Mouse (Mus musculus): ENCODE data around the gene Olfr1358. TPM values are rescaled to one million over a fixed set of nuclear protein-coding genes. Genes with fewer than 3 reads are reported as not detected.

Olfr1358 gene
- not detected in 2 replicates for polyA plus RNA-seq (2012; rRNA removed; ENCODE audit: low replicate concordance)

DNA sequence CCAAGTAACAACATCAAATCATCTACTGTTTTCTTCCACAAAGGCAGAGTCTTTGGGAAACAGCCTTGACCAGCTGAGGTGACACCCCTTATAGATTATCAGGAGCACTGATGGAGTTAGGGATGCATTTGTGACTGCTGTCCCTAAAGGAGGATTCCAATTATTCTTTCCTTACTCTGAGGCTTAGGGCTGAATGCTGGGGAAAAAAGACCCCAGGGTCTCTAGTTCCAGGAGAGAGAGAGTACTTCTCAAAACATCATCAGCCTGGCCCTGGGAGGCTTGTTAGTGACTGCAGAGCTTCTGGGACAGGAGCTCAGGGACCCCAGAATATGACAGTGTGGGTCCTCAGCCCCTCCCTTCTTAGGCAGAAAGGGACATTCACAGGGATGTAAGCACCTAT lies at the start of gene Olfr1358:
TSS of gene Olfr1358 (plus strand) at position 301 of the 400 bp plus-strand sequence.

Other genes with a start within 250 kb of the Olfr1358 start
- gene Agpat3, start 164.9 kb upstream of the Olfr1358 start, polyA plus RNA-seq (2012; rRNA removed; ENCODE audit: low replicate concordance) = 95.9 and 231 TPM in 2 replicates
- gene Rrp1, start 104.4 kb upstream of the Olfr1358 start, polyA plus RNA-seq (2012; rRNA removed; ENCODE audit: low replicate concordance) = 21.7 and 32.2 TPM in 2 replicates
- gene Cstb, start 91.8 kb upstream of the Olfr1358 start, polyA plus RNA-seq (2012; rRNA removed; ENCODE audit: low replicate concordance) = 13.2 and 41.2 TPM in 2 replicates
- 37.4 and 44.8 TPM in 2 replicates for gene Pdxk, start 52.5 kb upstream of the Olfr1358 start, polyA plus RNA-seq (2012; rRNA removed; ENCODE audit: low replicate concordance)
- gene Ilvbl, start 56.9 kb downstream of the Olfr1358 start, polyA plus RNA-seq (2012; rRNA removed; ENCODE audit: low replicate concordance) = 85.4 and 218 TPM in 2 replicates
- 7.9 and 8.8 TPM in 2 replicates for gene Syde1, start 74.5 kb downstream of the Olfr1358 start, polyA plus RNA-seq (2012; rRNA removed; ENCODE audit: low replicate concordance)
- not detected in 2 replicates for gene Olfr1357, start 100.6 kb downstream of the Olfr1358 start, polyA plus RNA-seq (2012; rRNA removed; ENCODE audit: low replicate concordance)
- not detected in 2 replicates for gene Casp14, start 200.9 kb downstream of the Olfr1358 start, polyA plus RNA-seq (2012; rRNA removed; ENCODE audit: low replicate concordance)
- not detected in 2 replicates for gene Ccdc105, start 235.6 kb downstream of the Olfr1358 start, polyA plus RNA-seq (2012; rRNA removed; ENCODE audit: low replicate concordance)